Mouse (Mus musculus) frontal cortex, postnatal 25 days (tissue): ENCODE data around the gene Asb6.

ENCODE experiments used
- DNase-seq, 2 experiments: peaks; one replicate each; pipeline ENCODE4 v3.0.0; 2022; ENCODE audit warnings: low spot score in 2 of 2

Gene Asb6

DNA sequence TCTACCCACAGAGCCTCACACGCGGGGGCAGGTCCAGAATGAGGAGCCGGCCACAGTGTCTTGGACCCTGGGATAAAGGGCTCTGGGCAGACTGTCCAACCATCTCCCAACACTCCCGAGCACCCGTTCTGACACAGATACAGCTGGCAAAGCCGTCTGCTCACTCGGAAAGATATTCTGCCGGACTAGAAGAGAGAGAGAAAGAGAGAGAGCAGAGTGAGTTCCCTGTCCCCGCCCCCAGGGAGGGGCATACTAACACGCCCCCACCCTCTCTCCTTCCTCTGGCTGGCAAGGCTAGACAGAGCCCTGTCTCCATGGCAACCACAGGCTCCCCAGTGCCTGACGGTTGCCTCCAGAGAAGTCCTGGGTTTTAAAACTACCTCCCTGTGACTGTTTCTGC lies 33.8 kb downstream of the Asb6 start:
- DNase-seq: peak; percentile 49 to 66

DNA sequence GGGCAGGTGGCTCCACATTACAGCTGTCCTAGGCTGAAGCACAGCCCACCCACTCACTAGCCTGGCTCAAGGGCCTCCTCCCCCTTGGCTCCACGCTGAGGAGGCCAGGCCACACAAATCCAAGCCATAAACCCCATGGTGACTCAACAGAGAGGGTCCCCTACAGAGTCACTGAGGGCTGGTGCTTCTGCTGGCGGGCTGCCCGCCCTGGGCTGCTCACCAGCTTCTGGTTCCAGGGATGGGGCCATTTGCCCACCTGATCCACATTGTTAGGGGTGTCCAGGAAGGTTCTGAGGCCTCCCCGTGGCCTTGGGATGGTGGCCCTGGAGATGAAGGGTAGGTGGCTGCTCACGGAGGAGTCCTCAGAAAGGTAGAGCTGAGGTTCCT lies 34.3 kb downstream of the Asb6 start:
- DNase-seq: no peak

DNA sequence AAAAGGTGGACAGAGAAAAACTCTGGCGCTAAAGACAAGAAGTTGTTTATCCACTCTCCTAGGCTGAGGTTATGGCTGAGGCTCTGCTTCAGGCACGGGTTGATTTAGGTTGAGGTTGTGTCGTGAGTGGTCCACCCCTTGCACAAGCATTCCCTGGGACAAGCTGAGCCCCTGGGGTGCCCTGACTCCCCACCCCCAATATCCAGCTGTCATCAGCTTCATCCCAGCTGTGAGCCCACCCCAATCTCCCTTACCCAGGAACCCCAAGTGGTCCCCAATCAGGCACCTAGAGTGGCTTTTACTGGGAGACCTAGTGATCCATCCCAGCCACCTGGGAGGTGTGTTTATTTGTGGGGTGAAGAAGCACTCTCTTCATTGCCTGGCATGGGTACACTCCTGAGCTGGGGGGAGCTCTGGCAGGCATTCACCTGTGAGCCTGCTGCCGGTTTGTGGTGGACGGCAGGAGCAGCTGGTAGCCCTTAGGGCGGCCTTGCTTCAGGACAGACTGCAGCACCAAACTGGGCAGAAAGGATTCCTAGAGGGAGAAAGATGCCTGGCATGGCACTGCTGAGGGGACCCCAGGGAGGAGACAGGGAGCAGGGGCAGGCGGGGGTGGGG lies 34.8 kb downstream of the Asb6 start:
- no peak for DNase-seq

DNA sequence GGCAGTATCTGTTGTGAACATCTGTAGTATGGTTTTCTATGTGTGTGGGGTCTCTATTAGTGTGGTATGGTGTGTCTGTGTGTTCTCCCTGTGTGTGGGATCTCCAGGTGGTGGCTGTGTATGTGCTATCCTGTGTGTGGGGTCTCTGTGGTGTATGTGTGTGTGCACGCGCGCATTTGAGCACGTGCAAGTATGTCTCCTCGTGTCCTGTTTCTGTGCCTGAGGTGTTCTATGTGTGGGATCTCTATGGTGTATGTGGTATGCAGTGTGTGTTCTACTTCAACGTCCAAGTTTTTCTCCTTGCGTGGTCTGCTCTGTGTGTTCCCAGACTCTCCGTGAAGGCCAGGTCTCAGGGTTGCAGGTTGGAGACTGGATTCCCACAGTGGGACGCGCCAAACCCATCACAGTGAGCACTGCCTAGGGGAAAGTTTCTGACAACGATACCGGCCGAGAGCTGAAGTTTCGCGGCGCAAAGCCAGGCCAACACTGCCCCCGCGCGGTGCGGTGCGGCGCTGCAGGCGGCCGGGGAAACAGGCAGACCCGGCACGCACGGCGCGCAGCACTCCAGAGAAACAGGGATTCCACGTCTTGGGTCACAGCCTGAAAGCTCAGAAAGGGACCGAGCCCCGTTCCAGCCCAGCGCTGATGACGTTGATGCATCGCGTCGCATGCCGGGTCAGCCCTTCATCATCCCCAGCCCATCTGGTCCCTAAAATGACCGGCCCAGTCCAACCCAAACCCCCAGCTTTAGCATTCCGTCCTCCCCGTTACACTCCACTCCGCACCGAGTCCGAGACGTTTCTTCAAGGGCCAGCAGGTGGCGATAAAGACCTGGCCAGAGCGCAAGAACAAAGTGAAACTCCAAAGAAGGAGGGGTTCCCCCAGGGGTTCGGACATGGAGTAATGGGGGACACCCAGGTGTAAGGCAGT lies 35.7 kb downstream of the Asb6 start:
- DNase-seq: peak; percentile 98 to 99

DNA sequence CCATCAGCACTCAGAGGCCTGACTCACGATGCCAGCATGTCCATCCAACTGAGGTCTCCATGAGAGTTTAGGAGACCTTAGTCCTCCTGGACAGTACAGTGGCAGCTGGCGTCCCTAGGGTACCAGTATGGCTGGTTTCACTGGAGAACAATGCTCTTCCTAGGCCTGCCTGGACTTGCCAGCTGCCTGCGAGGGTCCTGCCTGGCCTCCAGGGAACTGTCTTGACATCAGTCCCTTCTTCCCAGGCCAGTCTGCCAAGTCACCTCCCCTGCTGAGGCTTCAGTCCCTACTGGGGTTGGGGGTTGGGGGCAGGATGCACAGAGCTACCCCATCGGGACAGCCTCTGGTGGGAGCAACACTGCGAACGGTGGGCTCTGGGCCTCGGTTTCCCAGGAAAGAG lies 38.1 kb downstream of the Asb6 start:
- no peak for DNase-seq

DNA sequence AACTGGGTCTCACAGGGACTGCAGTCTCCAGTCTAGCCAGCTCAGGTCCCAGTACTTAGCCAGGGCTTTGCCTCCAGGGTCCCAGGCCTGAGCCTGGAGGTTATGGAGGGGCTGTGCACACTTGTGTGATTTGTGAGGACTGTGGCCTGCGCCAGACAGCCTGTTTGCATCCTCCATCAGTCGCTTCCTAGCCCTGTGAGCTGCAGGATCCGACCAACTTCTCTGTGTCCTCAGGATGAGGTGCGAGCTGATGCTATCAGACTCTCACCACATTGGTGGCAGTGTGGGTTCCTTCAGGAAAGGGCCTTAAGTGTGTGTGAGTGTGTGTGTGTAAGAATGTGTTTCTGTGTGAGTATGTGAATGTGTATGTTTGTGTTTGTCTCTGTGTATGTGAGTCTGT lies 42.7 kb downstream of the Asb6 start:
- no peak for DNase-seq

DNA sequence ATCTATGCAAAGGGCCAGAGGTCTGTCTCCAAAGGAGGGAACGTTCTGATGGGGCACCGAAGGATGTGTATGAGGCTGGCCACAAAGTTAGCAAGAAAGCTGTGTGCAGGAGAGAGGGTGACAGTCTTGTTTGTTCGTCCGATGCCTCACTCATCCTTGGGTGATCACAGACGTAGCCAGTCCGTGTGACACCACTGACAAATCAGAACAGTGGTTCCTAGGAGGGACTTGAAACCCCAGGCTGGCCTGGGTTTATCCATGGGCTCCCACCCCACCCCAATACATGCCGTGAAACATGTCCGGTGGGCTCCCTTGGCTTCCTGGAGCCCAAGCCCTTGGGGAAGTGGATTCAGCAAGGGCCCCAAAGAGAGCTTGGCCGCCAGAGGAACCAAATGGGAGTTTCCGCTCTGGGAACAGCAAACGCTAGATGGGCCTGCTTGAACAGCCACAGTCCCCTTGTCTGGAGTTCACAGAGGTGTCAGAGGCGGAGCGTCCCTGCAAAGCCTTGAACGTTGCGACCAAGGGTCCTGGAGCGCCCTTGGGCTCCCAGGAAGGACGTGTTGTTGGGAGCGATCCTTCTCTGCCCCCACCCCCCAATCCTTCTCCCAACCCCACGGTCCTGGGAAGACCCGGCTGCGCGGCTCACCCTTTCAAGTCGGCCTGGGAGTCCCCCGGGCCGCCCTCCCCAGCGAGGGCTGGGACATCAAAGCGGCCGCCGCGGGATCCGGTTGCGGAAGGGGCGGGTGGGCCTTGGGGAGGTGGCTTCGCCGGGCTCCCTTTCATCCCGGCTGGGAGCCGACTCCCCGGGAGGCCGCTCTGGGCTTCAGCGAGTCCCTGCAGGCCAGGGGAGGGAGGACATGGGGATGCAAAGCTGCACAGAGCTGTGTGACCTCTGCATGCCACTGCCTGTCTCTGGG lies 45.8 kb downstream of the Asb6 start:
- no peak for DNase-seq

DNA sequence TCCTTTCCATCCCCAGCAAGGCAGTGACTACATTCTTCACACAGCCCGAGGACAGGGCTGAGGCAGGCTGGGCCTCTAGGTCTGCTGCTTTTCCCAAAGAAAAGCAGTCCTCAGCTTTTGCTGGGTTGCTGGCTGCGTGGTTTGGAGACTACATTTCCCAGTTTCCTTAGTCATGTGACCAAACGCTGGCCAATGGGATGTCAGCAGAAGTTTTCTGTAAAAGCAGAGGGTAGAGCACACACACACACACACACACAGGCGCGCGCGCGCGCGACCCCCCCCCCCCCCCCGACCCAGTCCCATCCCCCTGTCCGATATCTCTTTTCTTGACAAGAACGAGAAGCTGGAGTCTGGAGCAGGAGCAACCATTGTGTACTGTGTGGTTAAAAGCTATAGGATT lies 46.8 kb downstream of the Asb6 start:
- peak; percentile 52 to 66 for DNase-seq

DNA sequence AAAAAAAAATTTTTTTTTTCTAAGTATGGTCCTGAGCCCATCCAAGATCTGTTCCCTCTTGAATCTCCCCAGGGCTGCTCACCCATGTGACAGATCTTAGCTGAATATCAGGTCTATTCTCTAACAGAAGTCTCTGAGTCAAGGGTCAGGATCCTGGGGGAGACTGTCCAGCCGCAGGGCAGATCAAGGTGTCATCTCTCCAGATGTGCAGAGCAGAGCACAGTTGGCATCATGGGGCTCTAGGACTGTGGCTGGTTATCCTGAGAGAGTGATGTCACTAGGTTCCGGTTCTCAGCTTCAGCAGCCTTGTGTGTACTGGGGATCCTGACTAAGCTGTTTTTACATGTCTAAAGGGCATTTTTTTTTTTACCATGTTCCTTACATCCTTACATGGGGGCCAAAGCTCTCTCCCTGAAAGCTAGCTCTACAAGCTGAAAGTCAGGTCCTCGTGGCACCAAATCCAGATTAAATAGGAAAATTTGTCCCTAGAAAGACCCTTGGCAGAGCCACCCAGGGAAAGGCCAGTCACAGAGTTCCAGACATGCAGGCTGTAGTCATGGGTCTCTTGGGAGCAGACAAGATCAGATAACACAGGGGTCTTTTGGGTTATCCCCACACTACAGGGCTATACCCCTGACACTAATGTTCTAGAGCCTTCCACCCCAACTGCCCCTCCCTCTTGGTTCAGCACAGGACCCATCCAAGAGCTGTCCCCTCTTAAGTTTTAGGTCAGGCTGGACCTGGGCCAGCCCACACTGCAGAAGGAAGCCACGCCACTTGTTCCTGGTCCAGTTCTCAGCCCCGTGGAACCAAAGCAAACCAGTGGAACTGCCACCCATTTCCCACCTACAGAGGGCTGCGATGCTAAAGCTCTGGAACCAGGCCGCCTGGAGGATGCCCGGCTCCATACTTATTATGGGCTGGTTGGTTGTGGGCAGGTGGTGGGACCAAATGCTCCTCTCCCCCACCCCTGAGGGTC lies 47.5 kb downstream of the Asb6 start:
- DNase-seq: no peak

DNA sequence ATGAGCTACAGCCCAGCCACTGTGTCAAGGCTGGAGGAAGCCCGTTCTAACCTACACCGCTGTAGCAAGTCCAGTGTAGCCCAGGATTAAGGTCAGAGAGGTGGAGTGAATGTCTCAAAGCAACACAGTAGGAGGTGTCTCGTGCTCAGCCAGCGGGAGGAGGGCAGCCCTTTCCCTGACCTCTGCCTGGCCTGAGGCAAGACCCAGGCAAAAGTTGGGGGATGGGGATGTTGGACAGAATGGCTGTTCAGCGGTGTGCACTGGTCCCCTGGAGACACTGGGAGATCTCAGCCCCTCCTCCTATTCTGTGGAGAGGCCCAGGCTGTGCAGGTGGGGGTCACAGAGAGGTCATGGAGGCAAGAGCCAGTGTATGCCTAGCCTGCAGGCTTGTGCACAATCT lies 50.9 kb downstream of the Asb6 start:
- DNase-seq: no peak

DNA sequence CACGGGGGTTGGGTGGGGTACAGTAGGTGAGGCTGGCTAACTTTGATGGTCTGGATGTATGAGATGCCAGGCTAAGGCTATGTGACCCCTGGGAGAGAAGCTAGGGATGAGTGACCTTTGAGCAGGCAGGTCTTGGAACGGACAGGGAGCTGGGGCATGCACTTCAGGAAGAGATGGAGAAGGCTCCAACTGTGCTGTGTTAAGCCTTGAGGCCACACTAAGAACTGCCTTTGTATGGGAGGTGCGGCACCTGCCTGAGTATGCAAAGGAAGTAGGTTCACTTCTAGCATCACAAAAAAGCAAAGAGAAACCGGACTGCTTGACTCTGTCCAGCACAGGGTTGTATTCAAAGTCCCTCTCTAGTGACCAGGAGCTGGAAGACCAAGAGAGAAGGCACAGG lies 51.9 kb downstream of the Asb6 start:
- no peak for DNase-seq

DNA sequence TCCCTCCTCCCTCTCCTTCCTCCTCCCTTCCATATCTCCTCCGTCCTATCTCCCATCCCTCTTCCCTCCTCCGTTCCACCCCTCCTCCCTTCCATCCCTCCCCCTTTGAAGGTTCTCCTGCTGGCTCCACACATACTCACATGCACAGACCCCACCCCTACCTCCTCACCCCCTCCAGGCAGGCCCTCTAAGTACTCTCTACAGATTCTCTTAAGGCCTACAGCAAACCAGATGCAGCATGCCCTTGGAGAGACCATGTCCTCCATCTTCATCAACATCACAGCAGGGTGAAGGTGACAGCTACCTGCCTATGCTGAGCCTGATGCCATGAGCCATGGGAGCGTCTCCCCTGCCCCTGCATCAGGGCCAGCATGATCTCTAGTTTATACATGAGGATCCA lies 52.9 kb downstream of the Asb6 start:
- DNase-seq: no peak

DNA sequence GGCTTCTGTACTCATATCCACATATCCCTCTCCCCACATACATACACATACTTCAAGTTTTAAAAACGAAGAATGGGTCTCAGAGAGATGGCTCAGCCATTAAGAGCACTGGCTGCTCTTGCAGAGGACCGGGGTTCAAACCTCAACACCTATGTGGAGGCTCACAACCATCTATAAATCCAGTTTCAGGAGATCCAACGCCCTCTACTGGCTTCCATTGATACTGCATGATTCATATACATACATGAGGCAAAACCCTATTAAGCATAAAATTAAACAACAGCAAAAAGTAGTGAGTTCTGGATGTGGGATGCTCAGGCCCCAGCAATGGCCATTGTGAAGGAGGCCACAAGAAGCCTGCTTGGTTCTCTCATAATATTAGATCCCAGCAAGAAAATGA lies 54.2 kb downstream of the Asb6 start:
- DNase-seq: no peak

DNA sequence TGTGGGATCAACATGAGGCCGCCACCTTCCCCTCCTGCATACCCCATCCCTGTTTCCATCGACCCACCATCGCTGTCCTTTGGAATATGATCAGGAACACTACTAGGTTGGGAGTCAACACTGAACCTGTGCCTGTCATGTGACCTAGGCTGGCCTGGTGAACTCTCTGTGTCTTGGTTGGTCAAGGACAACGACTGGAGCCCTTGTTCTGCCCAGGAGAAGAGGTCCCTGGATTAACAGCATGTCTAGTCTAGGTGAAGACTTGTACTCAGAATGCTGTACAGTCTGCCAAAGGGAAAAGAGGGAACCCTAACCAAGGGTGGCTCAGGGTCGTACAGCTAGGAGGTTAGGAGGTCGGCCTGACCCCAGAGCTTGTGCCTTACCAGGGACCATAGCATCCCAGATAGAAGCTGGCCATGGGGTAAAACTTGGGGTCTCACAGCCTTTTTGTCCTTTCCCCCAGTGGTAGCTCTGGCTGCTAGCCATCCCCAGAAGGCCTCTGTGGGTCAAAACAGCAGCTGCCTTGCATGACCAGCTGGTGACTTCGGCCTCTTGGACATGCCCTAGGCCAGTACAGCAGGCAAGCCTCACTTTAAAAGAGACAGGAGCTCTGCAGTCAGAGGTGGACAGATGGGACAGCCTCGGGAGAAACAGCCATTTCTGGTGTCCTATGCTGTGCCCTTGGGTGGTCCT lies 56.7 kb downstream of the Asb6 start:
- DNase-seq: no peak
